Mouse (Mus musculus) naive thymus-derived CD4-positive, alpha-beta T cell, adult 2 months (primary cell): ENCODE data around the gene Ppp2r2c.

Experiments used
- DNase-seq: peaks from one replicate; pipeline ENCODE4 v3.0.0-alpha.2; 2011; ENCODE audit warnings: low read depth

Ppp2r2c gene

GRCm38 (mm10) chr5:36870916-36871315 lies 2.6 kb downstream of the Ppp2r2c start:
- no peak for DNase-seq

- no peak for DNase-seq
Measured at GRCm38 (mm10) chr5:36875956-36876355, 7.6 kb downstream of the Ppp2r2c start.

- no peak for DNase-seq
Measured at GRCm38 (mm10) chr5:36876777-36877396, 8.6 kb downstream of the Ppp2r2c start.

- DNase-seq = no peak
Measured at GRCm38 (mm10) chr5:36877641-36878040, 9.3 kb downstream of the Ppp2r2c start.

GRCm38 (mm10) chr5:36878801-36879200 lies 10.5 kb downstream of the Ppp2r2c start:
- DNase-seq = no peak

GRCm38 (mm10) chr5:36880622-36881021 lies 12.3 kb downstream of the Ppp2r2c start:
- DNase-seq = no peak

GRCm38 (mm10) chr5:36883516-36883915 lies 15.2 kb downstream of the Ppp2r2c start:
- no peak for DNase-seq

- DNase-seq = no peak
Measured at GRCm38 (mm10) chr5:36885067-36885466, 16.8 kb downstream of the Ppp2r2c start.

- no peak for DNase-seq
Measured at GRCm38 (mm10) chr5:36885595-36885994, 17.3 kb downstream of the Ppp2r2c start.

GRCm38 (mm10) chr5:36886298-36886697 lies 18.0 kb downstream of the Ppp2r2c start:
- no peak for DNase-seq

- DNase-seq = no peak
Measured at GRCm38 (mm10) chr5:36886852-36887283, 18.6 kb downstream of the Ppp2r2c start.

- DNase-seq = no peak
Measured at GRCm38 (mm10) chr5:36887299-36887988, 19.1 kb downstream of the Ppp2r2c start.

GRCm38 (mm10) chr5:36888501-36888900 lies 20.2 kb downstream of the Ppp2r2c start:
- DNase-seq = no peak

GRCm38 (mm10) chr5:36888911-36889310 lies 20.6 kb downstream of the Ppp2r2c start:
- DNase-seq = no peak

- DNase-seq = no peak
Measured at GRCm38 (mm10) chr5:36889380-36889886, 21.1 kb downstream of the Ppp2r2c start.

GRCm38 (mm10) chr5:36890794-36891193 lies 22.5 kb downstream of the Ppp2r2c start:
- no peak for DNase-seq

- no peak for DNase-seq
Measured at GRCm38 (mm10) chr5:36891793-36892470, 23.6 kb downstream of the Ppp2r2c start.

GRCm38 (mm10) chr5:36893263-36893662 lies 24.9 kb downstream of the Ppp2r2c start:
- DNase-seq = no peak

GRCm38 (mm10) chr5:36894070-36894469 lies 25.8 kb downstream of the Ppp2r2c start:
- no peak for DNase-seq

GRCm38 (mm10) chr5:36894604-36895368 lies 26.5 kb downstream of the Ppp2r2c start:
- DNase-seq = no peak

GRCm38 (mm10) chr5:36895621-36896573 lies 27.6 kb downstream of the Ppp2r2c start:
- DNase-seq = no peak
